Mouse (Mus musculus): ENCODE results near the gene Rnf135.
A peak's percentile ranks its signal among the peaks of the same experiment; 100 is the strongest.

GRCm38 (mm10) chr11:80208860-80209800, 25.5 kb downstream of the Rnf135 start, which contains the start of gene Rhot1:
- TF ChIP-seq CTCF (IDR thresholded peaks at IDR 0.05; ENCODE audit: extremely low read depth, insufficient read depth, insufficient read length, insufficient replicate concordance), result peak; percentile 93
- TF ChIP-seq POLR2A (IDR thresholded peaks at IDR 0.05; ENCODE audit: low read depth, low read length), result peak; percentile 68

Measured in spleen, adult 2 months (tissue).